Mouse (Mus musculus): Measurements from ENCODE around the gene Dhdh. TPM values are rescaled to one million over a fixed set of nuclear protein-coding genes. Genes with fewer than 3 reads are reported as not detected.
"Not testable (repeated sequence)": the region's sequence is repeated elsewhere in the genome, so short reads cannot be mapped to it uniquely, and the experiment has no call there.

Gene Dhdh
- total RNA-seq, 2 experiments from 2014 or later, result 3.0 to 3.1 TPM

DNA sequence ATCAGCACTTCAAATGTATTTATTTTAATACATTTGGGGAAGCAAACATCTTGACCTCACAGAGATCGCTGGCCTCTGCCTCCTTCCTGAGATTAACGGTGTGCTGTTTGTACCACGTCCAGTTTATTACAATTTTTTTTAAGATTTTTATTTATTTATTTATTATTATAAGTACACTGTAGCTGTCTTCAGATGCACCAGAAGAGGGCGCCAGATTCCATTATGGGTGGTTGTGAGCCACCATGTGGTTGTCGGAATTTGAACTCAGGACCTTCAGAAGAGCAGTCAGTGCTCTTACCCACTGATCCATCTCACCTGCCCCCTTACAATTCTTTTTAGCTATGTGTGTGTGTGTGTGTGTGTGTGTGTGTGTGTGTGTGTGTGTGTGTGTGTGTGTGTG, 28.2 kb upstream of the Dhdh start:
- DNase-seq (ENCODE audit: extremely low spot score in 1 of 2, low spot score in 2 of 2); intact Hi-C loops (cut with DNase I): not testable (repeated sequence)

- no peak for DNase-seq (ENCODE audit: extremely low spot score in 1 of 2, low spot score in 2 of 2)
- intact Hi-C loops (cut with DNase I), result no loop called here
These were observed 26.8 kb upstream of the Dhdh start for GRCm38 (mm10) chr7:45515436-45515835.

GRCm38 (mm10) chr7:45514411-45514810, 25.8 kb upstream of the Dhdh start:
- intact Hi-C loops (cut with DNase I), result no loop called here
- DNase-seq (ENCODE audit: extremely low spot score in 1 of 2, low spot score in 2 of 2), result no peak

DNA sequence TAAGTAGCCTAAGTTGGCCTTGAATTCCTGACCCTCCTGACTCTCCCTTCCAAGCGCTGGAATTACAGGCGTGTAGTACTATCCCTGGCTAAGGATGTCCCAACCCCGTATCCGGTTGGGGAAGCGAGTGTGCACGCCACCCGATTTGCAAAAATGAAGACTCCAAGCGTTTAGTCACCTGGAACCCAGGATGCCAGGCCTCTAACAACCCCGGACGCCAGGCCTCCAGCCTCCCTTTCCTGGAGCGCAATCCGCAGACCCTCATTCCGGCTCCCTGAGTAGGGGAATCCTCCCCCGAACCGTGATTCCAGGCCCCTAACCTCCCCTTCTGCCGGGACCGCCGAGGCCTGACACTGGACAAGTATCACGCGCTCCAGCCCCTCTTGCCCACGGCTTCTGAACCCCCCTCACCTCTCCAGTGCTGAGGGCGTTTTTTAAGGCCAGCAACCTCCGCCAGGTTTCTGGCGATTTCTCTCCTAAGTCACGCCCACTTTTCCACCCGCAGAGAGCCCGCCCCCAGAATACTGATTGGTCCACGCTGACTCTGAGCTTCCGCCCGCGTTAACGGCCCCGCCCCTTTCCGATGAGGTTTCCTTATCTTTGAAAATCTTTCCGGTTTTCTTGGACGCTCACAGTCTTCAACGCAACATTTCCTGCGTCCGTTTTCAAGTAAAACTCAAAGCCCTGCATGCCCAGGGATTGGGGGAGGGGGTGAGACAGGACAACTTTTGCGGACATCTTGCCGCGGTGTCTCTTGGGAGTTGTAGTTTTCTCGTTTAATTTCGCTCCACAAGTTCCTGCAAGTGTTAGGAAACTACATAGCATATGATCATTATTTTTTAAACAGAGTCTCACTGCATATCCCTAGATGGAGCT, 21.5 kb upstream of the Dhdh start, which contains the start of gene Nucb1:
Gene Nucb1 (minus strand): TSS at position 495 of the 876 bp plus-strand sequence.
- DNase-seq (ENCODE audit: extremely low spot score in 1 of 2, low spot score in 2 of 2), result peak; percentile 85 to 95
- intact Hi-C loops (cut with DNase I), result no loop called here

- DNase-seq (ENCODE audit: extremely low spot score in 1 of 2, low spot score in 2 of 2), result no peak
- intact Hi-C loops (cut with DNase I), result no loop called here
These were observed 20.7 kb upstream of the Dhdh start for GRCm38 (mm10) chr7:45509181-45509882.

- intact Hi-C loops (cut with DNase I), result no loop called here
- DNase-seq (ENCODE audit: extremely low spot score in 1 of 2, low spot score in 2 of 2), result no peak
These were observed 20.0 kb upstream of the Dhdh start for GRCm38 (mm10) chr7:45508561-45508960.

DNA sequence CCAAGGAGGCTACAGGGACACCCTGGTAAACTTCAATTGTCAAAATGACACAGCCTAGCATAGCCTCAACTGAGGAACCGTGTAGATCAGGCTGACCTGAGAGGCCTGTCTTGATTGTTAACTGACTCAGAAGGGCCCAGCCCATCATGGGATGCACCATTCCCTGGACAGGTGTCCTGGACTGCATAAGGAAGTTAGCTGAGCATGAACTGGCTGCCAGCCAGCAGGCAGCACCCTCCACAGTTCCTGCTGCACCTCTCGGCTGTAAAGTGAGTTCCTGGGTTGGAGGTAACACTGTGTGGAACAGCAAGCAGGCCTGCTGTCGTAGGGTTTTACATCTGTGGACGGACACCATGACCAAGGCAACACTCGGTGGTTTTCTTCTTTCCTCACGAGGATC, 19.0 kb upstream of the Dhdh start:
- no peak for DNase-seq (ENCODE audit: extremely low spot score in 1 of 2, low spot score in 2 of 2)
- intact Hi-C loops (cut with DNase I), result no loop called here

- no peak for DNase-seq (ENCODE audit: extremely low spot score in 1 of 2, low spot score in 2 of 2)
- intact Hi-C loops (cut with DNase I), result no loop called here
These were observed 9.8 kb upstream of the Dhdh start for GRCm38 (mm10) chr7:45498427-45498826.

DNA sequence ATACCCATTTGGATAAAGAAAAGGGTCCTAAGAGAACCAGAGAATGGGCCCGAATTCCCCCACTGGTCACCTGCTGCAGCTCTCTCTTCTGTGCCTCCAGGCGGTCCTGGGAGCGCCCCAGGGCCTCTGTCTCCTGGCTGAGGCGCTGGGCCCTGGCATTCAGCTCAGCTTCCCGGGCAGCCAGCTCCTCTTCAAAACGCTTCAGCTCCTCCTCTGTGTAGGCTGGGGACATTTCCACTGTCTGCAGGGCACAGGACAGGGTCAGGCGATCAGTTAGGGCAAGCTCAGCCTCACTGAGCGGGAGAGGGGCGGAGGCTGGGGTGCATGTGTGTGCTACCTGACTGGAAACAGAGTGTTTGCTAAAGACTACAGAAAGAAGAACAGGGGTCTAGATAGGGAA, 5.9 kb upstream of the Dhdh start:
- no peak for DNase-seq (ENCODE audit: extremely low spot score in 1 of 2, low spot score in 2 of 2)
- intact Hi-C loops (cut with DNase I), result no loop called here

DNA sequence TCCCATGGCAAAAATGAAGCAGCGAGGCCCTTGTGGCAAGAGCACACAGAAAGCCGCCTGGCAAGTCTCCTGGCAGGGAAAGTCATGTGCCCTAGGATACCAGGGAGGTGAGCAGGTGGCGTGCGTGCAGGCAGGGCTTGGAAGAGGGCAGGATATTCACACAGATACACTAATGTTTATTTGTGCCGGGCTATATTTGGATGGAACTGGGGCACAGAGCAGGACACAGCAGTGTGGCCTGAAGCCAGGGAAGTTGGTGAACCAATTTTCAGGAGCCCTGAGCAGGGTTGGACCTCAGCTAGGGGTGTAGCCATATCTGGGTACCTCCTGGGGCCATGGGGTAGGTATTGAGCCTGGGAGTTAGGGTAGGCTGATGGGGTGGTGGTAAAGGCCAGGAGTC, 4.3 kb upstream of the Dhdh start:
- intact Hi-C loops (cut with DNase I), result no loop called here
- DNase-seq (ENCODE audit: extremely low spot score in 1 of 2, low spot score in 2 of 2), result peak in 1 of 2 experiments; percentile 15

DNA sequence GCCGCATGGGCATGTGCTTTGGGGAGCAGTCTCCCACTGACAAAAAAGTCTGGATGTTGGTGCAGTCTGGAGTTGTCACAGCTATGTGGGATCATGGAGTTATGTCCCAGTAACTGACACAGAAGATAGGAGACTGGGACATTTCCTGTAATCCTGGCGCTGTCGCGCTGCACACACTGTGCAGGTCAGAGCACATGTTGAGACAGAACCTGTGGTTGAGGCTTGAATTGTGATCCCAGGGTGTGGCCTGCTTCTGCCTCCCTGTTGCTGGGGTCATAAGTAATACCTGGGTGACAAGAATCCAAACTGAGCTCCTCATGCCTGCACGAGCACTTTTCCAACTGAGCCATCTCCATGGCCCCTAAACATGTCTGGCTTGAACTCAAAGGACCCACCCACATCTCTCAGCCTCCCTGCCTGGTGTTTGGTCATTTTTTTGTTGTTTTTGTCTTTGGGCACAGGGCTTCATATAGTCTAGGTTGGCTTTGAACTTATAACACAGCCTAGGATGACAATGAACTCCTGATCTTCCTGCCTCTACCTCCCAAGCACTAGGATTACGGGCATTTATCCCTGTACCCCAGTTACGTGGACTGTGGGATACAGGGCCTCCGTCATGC, 3.7 kb upstream of the Dhdh start:
- no peak for DNase-seq (ENCODE audit: extremely low spot score in 1 of 2, low spot score in 2 of 2)
- intact Hi-C loops (cut with DNase I), result no loop called here

- intact Hi-C loops (cut with DNase I), result no loop called here
- no peak for DNase-seq (ENCODE audit: extremely low spot score in 1 of 2, low spot score in 2 of 2)
These were observed 2.7 kb upstream of the Dhdh start for GRCm38 (mm10) chr7:45491264-45491663.

DNA sequence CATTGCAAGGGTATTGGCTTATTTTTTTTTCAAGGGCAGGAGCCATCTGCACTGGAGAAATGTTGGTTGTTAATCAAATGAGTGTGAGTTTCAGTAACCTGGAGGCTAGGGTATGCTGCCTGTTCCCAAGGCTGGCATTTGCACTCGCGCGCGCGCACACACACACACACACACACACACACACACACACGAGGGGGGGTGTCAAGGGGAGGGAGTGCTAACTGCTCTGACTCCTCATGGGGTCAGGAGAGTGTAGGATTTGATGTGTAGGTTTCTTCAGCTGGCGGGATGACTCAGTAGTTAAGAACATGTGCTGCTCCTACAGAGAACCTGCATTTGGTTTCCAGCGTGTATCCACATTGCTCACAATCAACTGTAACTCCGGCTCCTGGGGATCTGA, 2.2 kb upstream of the Dhdh start:
- intact Hi-C loops (cut with DNase I), result no loop called here
- DNase-seq (ENCODE audit: extremely low spot score in 1 of 2, low spot score in 2 of 2), result no peak

- no peak for DNase-seq (ENCODE audit: extremely low spot score in 1 of 2, low spot score in 2 of 2)
- intact Hi-C loops (cut with DNase I), result no loop called here
These were observed 973 bp upstream of the Dhdh start for GRCm38 (mm10) chr7:45489578-45489977.

DNA sequence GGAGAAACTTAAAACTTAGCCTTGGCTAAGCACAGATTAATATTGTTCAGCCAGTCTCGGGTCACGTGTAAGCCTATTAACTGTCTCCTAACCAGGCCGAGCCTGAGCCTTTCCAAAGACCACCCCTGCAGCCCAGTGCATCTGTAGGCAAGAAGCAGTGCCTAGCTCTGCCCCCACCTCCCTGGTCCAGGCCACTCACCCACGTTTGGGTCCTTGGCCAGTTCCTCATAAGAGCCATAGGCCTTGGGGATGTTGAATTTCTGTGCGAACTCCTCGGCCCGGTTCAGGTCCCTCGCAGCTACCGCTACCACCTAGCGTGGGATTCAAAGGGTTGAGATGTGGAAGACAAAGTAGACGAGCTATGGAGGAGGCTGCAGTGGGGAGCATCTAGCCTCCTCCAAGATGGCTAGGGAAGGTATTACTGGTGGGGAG, 728 bp downstream of the Dhdh start:
- intact Hi-C loops (cut with DNase I), result no loop called here
- no peak for DNase-seq (ENCODE audit: extremely low spot score in 1 of 2, low spot score in 2 of 2)

DNA sequence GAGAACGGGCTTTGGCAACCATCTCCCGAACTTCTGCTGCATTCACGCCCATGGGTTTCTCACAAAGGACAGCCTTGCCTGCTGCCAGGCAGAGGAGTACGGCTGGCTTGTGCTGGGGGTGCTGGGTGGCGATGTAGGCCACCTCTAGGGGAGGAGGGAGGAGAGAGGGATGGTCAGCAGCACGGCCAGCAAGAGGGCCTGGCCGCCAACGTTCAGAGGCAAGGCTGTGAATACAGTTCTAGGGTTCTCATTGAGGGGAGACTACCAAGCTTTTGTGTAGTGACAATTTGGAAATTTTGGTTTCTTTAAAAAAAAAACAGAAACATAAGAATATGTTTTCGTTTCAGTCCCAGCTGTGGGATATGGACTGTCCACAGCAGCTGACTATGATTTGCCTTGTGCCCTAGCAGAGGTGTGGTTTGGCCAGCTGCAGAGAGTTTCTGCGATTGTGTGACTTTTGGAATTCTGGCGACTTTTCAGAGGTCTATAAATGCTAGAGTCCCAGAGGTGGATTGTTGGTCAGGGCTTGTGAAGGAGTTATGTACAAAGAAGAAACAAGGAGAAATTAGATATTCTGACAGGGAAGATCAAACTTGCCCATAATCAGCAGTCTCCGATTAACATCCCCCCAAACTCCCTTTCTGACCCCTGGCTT, 1.7 kb downstream of the Dhdh start, which contains the start of gene Gm45808:
Gene Gm45808 (minus strand): TSS at position 51 of the 655 bp plus-strand sequence.
- intact Hi-C loops (cut with DNase I), result no loop called here
- no peak for DNase-seq (ENCODE audit: extremely low spot score in 1 of 2, low spot score in 2 of 2)

DNA sequence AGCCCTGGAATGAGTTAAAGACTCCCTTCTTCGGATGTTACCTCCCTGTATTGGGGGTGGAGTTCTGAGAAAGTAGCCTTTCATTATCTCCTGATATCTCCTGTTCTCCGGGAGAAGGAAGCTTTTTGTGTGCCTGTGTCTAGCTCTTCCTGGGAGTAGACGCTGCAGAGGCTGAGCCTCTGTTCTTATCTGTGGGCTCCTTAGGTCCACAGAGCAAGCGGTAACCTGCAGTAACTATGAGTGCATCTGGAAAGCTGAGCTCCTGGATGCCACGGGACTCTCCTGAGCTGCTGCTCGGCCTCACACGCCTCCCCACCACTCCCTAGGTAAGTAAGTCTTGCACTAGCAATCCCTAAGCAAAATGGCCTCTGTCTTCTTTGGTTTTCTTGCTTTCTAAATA, 2.4 kb downstream of the Dhdh start:
- intact Hi-C loops (cut with DNase I), result no loop called here
- DNase-seq (ENCODE audit: extremely low spot score in 1 of 2, low spot score in 2 of 2), result no peak

GRCm38 (mm10) chr7:45484985-45485384, 3.6 kb downstream of the Dhdh start:
- intact Hi-C loops (cut with DNase I); DNase-seq (ENCODE audit: extremely low spot score in 1 of 2, low spot score in 2 of 2): not testable (repeated sequence)

- no peak for DNase-seq (ENCODE audit: extremely low spot score in 1 of 2, low spot score in 2 of 2)
- intact Hi-C loops (cut with DNase I), result no loop called here
These were observed 6.4 kb downstream of the Dhdh start for GRCm38 (mm10) chr7:45482166-45482565.

All from left cerebral cortex, postnatal 10 days (tissue).